Mouse (Mus musculus) WW6 (cell line): ENCODE data around the gene Rpl19.

ENCODE experiments used
- DNase-seq: peaks from one replicate; pipeline ENCODE4 v3.0.0-alpha.2; 2013; ENCODE audit warnings: low read depth, low spot score

The Rpl19 gene

DNA sequence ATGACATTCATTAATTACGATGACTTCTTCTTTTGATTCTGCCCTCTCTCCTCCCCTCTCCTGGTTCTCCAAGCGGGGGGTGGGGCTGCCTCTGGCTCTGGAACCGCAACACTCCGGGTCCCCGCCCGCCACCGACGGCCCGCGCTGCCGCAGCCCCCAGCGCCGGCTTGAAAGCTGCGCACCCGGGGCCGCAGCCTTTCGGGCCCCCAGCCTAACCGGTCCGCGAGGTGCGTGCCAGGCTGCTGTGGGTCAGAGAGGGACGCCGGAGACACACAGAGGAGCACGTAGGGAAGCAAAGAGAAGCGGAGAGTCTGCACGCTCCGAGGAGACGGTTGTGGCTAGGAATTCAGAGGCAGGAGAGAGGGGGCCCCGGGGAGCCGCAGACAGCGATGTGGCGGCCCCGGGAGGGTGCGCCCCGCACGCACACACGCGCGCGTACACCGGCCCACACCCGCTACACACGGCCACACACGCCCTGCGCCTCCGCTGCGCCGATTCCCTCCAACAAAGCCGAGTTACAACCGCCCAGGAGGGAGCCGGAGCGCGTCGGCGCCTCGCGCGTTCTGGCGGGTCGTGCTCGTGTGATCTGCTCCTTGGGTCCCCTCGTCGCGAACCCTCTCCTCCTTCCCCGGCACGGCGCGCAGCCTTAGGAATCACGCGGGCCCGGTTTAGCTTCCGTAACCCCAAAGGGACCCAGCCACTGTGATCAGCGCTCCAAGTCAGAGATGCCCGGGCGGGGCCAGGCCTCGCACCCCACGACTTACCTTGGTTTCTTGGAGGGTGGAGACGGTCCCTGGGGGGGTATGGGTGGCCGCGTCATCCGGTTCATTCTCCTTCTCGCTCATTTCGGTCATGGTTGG, 25.8 kb downstream of the Rpl19 start:
- DNase-seq: no peak

DNA sequence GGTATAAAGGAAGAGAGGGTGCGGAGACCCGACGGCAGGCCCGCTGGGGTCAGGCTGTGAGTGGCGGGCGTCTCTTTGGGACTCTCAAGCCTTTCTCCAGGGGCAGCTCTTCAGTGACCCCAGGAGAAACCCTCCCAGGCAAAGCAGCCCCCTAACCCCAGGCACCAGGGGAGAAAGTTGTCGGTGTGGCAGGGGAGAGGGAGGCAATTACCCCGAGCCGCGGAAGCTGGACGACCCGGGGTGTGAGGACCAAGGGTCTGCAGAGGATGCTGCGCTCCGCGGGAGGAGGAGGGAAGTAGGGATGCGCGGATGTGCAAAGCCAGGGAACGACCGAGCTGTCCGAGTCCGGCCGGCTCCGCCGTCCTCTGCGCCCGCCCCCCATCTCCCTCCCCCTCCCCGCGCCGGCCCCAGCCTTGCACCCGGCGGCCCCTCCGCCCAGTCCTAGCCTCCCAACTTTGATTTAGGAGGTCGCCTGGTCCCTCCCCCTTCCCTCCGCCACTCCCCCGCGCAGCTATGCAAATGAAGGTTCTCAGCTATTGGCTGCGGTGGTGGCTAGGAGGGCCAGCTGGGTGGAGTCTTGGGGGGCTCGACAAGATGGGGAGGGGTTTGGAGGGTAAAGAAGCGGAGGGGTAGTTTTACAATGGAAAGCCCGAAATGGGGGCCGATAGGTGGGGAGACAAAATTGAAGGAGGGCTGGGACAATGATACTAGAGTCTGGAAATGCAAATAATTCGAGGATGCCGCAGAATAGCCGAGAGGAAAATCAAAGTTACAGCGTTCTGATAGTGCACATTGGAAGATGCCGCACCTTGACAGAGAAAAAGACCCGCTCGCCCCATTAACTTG, 26.7 kb downstream of the Rpl19 start, which contains the start of gene Stac2:
TSS of gene Stac2 (minus strand) at position 474 of the 846 bp plus-strand sequence.
- no peak for DNase-seq

DNA sequence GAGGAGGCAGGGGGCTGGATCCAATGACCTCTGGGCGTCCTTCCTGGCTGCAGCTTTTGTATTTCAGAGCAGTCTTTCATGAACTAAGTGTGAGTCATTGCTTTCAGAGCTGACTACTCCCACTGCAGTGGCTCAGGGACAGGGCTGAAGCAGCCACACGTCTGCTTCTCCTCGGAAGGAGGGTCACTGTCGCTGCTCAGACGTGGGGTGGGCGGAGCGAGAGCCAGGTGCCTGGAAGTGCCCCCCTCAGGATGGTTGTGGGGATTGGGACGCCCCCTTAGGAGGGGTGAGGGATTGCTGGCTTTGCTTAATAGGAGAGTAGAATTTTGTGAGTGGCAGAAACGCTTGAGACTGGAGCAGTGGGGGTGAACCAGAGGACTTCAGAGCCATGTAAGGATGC, 31.0 kb downstream of the Rpl19 start:
- peak; percentile 75 for DNase-seq

DNA sequence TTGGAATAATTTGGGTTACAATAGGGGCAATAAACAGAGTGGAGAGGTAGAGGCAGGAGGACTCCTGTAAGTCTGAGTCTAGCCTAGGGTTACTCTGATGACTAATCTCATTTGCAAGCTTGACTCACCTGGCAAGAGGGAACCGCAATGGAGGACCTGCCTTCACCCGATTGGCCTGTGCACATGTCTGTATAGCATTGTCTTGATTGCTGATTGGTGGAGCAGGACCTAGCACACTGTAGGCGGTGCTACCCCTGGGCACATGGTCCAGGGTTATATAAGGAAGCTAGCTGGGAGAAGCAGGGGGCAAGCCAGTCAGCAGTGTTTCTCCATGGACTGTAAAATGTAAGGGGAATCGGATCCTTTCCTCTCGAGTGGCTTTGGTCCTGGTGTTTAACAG, 31.5 kb downstream of the Rpl19 start:
- peak; percentile 88 for DNase-seq

DNA sequence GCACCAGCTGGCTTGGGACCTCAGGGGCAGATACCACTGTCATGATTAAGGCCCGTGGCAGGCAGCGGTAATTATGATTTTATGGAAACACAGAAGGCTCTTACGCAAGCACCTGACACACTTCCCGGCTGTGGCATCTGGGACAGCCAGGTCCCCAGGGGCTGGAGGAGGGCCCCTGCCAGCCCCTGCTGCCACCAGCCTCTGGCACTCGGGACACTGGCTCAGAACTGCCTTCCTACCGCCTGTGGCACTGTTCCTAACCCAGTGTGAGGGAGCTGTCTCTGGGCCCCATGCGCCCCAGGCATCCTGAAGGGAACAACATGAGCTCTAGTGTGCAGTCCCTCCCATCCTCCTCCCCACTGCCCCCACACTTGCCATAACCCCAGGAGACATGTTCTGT, 33.2 kb downstream of the Rpl19 start:
- DNase-seq: no peak

DNA sequence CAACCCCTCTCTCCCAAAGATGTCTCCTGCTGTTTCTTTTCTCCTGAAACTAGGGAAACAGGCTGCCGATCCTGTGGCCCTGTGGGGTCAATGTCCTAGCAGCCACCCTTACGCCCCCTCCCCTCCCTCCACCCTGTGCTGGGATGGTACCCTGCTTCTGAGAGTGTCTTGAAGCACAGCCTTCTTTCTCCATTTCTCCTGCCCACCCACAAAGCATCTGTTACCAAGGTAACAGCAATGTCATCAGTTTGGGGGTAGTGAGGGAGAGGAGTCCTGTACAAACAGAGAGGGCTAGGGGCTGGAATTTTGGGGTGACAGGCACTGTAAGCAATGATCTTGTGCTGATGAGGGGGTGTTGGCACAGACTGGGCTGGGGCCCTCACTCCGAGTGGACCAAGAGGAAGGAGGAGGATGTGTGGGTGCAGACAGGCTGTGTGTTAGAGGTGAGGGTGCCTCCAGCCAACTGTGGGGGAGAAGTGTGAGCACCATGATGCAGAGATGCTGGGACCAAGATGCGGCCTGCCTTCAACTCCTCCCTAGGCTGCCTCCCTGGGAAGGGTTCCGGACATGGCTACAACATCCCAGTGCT, 33.7 kb downstream of the Rpl19 start:
- DNase-seq: no peak

DNA sequence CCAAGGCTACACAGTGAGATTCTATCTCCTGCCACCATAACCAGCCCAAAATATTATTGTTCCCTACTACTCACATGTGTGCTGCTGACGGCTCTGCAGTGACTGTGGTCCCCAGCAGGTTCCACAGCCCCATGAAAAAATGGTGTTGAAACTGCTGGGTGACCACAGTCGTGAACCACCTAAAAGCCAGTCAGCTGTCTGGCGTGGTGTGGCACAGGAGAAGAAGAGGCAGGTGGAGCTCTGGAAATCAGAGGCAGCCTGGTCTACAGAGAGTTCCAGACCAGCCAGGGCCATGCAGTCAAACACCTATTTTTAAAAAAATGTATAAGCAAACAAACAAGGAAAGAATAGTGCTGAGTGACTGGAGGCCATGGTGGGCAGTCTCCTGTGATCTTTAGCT, 34.9 kb downstream of the Rpl19 start:
- DNase-seq: no peak

DNA sequence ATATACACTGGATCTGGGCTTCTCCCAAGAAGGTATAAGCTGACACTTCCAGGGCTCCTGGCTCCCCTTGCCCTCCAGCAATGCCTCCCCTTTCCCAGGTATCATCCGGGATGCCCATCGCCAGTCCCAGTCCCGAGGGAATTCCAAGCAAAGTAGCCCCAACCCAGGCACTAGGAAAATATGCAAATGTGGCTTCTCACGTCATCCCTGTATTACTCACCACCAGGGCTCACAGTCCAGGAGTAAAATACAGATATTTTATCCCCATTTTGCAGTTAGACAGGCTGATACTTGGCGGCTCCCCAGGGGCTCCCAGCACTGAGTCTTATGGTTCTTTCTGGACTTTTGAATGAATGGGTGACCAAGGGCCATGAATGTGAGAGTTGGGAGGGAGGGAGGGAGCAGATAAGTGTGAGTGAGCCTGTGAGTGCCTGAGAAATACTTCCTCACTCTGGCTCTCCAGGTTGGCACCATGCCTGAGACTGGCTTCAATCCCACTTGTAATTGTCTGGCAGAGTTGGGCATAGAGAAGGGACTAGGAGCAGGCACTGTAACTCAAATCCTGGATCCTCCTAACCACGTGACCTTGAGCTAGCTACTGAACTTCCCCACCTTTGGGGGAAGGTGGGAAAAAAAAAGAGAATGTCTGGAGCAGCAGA, 35.5 kb downstream of the Rpl19 start:
- DNase-seq: no peak

DNA sequence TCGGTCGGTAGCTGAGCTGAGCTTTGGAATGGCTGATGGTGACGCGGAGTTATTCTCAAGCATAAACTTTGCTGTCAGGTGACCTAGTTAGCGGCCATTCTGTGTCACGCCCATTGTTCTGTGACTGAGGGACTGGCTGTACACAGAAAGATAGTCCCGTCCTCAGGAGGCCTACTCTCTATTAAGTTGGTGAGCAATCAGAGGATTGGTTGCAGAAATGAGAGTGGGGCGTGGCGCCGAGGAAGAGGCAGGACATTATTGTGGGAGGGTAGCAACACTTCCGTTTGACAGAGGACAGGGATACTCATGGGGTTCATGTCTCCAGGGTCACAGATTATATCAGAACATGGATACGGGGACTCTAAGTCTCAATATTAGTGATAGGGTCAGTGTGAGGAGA, 39.7 kb downstream of the Rpl19 start:
- no peak for DNase-seq

DNA sequence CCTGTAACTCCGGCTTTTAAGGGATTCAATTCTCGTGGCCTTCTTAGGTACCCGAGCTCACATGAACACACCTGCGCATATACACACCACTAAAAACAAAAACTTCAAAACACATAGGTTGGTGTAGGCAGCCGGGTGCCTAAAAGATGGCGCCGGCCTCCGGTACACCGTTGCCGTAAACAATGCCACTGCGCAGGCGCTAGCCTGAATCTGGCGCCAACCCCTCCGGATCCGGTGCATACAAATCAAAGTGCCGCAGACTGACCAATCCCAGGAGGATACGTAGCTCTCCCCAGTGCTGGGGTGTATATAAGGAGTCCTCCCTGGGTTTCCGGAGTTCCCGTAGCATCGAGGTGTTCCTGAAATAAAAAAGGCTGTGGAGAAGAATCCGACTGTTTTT, 40.7 kb downstream of the Rpl19 start:
- no peak for DNase-seq

DNA sequence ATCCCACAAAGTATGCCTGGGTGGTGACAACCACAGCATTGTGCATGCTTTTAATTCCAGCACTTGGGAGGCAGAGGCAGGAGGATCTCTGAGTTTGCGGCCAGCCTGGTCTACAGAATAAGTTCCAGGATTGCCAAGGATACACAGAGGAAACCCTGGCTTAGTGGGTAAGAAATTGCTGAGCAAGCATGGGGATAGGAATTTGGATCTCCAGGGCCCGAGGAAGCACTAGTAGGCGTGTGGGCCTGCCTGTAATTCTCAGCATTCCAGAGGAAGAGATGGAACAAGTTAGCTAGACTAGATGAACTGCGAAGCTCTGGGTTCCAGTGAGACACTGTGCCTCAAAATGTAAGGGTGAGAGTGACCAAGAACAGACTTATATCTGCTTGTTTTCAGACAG, 46.9 kb downstream of the Rpl19 start:
- DNase-seq: no peak

DNA sequence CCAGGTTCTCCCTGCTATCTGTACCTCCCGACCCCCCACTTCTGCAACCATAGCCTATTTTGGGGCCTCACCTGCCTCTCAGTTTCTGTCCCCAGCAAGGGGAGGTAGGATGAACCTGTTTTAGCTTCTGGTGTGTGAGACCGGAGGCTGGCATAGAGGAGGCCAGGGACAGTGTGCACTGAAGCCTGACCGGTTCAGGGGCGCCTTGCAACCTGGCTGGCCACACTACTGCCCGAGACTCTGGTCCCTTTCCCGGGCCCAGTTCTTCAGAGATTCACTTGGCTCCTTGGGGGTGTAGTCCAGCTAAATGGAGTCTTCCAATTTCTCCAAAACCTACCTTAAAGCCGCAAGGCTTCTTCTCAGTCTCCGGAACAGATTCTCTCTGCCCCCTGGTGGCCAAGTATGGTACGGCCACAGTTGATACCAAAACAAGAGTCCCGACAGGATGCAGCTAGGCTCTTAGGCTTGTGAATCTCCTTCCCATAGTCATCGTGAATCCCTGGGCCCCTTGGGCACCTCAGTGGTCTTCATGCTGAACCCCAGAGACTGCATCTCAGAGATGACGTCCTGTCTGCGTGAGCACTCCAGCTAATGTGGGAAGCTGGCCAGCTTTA, 48.8 kb downstream of the Rpl19 start:
- DNase-seq: no peak

DNA sequence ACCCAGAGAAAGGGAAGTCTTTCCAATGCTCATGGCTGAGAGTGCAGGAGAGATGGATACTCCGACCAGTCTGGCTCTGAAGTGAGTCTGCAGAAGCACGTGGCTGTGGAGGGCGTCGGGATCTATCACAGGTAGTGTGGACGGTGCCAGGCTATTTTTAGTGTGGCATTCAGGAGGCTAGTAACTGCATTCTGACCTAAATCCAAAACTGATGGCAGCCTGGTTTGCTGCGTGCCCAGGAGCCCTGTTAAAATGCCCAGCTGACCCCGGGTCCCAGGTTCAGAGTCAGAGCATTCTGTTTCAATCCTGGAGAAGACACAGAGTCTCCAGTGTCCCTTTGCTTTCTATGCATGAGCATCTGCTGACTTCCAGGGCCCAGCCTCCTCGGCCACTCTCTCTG, 50.6 kb downstream of the Rpl19 start:
- DNase-seq: no peak
